Mouse (Mus musculus): Measurements from ENCODE around the gene Armc8. TPM values are rescaled to one million over a fixed set of nuclear protein-coding genes. Genes with fewer than 3 reads are reported as not detected.

Armc8 gene
- total and polyA plus RNA-seq, 2 experiments from 2014 or later = 75.4 to 75.9 TPM

GRCm38 (mm10) chr9:99464876-99465275, 103.8 kb downstream of the Armc8 start:
- no peaks in the 10 kb centered on the region for H3K36me3 ChIP-seq (ENCODE audit: insufficient read depth, low read length)
- no peaks in the 10 kb centered on the region for H3K9me3 ChIP-seq (ENCODE audit: low read length)
- no peak for DNase-seq (ENCODE audit: low spot score)
- H3K9ac ChIP-seq (replicated peaks; ENCODE audit: low read length, poor library complexity, severe bottlenecking) = no peak overlapping the region
- H3K27ac ChIP-seq (ENCODE audit: low read depth, low read length) = no peak overlapping the region
- no peak overlapping the region for H3K4me3 ChIP-seq (ENCODE audit: low read depth, low read length)
- no peaks in the 10 kb centered on the region for H3K27me3 ChIP-seq (ENCODE audit: insufficient read depth, low read length)
- no peak for ATAC-seq (ENCODE audit: low FRiP score)
- 84% methylated on average over 6 of the region's 6 CpGs for WGBS
- no peak for TF ChIP-seq CTCF (IDR thresholded peaks at IDR 0.05)
- 0 out of 2 replicates have a peak, but pooled peaks cover 2% of the 10 kb centered on the region for H3K4me1 ChIP-seq (ENCODE audit: insufficient read depth, low read length)
- H3K4me2 ChIP-seq (ENCODE audit: low read depth, low read length, poor library complexity, severe bottlenecking) = no peak overlapping the region

DNA sequence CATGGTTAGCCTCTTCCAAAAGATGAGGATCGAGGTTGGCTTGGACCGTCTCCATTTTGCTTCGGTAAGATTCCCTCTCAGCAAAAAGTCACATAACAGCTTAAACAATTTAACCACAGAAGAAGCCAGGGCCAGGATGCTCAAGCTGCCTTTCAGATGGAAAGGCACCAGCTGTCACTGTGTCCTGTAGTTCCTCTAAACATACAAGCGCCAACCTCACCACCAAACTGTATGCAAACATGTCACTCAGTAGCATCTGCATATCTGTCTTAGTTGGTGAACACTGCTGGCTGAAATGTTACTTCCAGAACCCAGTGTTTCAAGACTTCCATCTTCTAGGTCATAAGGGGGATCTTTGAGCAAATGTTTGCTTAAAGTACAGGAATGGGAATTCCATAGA, 109.0 kb downstream of the Armc8 start:
- no peak for ATAC-seq (ENCODE audit: low FRiP score)
- Histone ChIP-seq H3K27me3 (ENCODE audit: insufficient read depth, low read length) (no peaks in the 10 kb centered on the region), H3K27ac (ENCODE audit: low read depth, low read length) (no peak overlapping the region), H3K4me3 (ENCODE audit: low read depth, low read length) (no peak overlapping the region), H3K9me3 (ENCODE audit: low read length) (no peaks in the 10 kb centered on the region), H3K4me2 (ENCODE audit: low read depth, low read length, poor library complexity, severe bottlenecking) (no peak overlapping the region), H3K36me3 (ENCODE audit: insufficient read depth, low read length) (no peaks in the 10 kb centered on the region), H3K9ac (replicated peaks; ENCODE audit: low read length, poor library complexity, severe bottlenecking) (no peak overlapping the region), H3K4me1 (ENCODE audit: insufficient read depth, low read length) (no peaks in the 10 kb centered on the region)
- no peak for DNase-seq (ENCODE audit: low spot score)
- TF ChIP-seq CTCF (IDR thresholded peaks at IDR 0.05) = no peak
- WGBS = 91% methylated on average over 4 of the region's 4 CpGs

- no peak for DNase-seq (ENCODE audit: low spot score)
- Histone ChIP-seq H3K27me3 (ENCODE audit: insufficient read depth, low read length) (no peaks in the 10 kb centered on the region), H3K27ac (ENCODE audit: low read depth, low read length) (no peak overlapping the region), H3K4me3 (ENCODE audit: low read depth, low read length) (no peak overlapping the region), H3K9ac (replicated peaks; ENCODE audit: low read length, poor library complexity, severe bottlenecking) (no peak overlapping the region), H3K9me3 (ENCODE audit: low read length) (no peaks in the 10 kb centered on the region), H3K4me1 (ENCODE audit: insufficient read depth, low read length) (no peaks in the 10 kb centered on the region), H3K36me3 (ENCODE audit: insufficient read depth, low read length) (no peaks in the 10 kb centered on the region), H3K4me2 (ENCODE audit: low read depth, low read length, poor library complexity, severe bottlenecking) (no peak overlapping the region)
- no peak for ATAC-seq (ENCODE audit: low FRiP score)
- WGBS = 48% methylated on average over 12 of the region's 12 CpGs
- peak; percentile 66 for TF ChIP-seq CTCF (IDR thresholded peaks at IDR 0.05)
Observed at GRCm38 (mm10) chr9:99458529-99459208, 110.0 kb downstream of the Armc8 start.

GRCm38 (mm10) chr9:99454211-99454610, 114.5 kb downstream of the Armc8 start:
- Histone ChIP-seq H3K9me3 (ENCODE audit: low read length) (no peaks in the 10 kb centered on the region), H3K4me2 (ENCODE audit: low read depth, low read length, poor library complexity, severe bottlenecking) (no peak overlapping the region), H3K27me3 (ENCODE audit: insufficient read depth, low read length) (no peaks in the 10 kb centered on the region), H3K4me1 (ENCODE audit: insufficient read depth, low read length) (no peaks in the 10 kb centered on the region), H3K9ac (replicated peaks; ENCODE audit: low read length, poor library complexity, severe bottlenecking) (no peak overlapping the region), H3K4me3 (ENCODE audit: low read depth, low read length) (no peak overlapping the region), H3K27ac (ENCODE audit: low read depth, low read length) (no peak overlapping the region), H3K36me3 (ENCODE audit: insufficient read depth, low read length) (no peaks in the 10 kb centered on the region)
- no peak for TF ChIP-seq CTCF (IDR thresholded peaks at IDR 0.05)
- DNase-seq (ENCODE audit: low spot score) (no peak), ATAC-seq (ENCODE audit: low FRiP score) (no peak)
- 85% methylated on average over 4 of the region's 4 CpGs for WGBS

DNA sequence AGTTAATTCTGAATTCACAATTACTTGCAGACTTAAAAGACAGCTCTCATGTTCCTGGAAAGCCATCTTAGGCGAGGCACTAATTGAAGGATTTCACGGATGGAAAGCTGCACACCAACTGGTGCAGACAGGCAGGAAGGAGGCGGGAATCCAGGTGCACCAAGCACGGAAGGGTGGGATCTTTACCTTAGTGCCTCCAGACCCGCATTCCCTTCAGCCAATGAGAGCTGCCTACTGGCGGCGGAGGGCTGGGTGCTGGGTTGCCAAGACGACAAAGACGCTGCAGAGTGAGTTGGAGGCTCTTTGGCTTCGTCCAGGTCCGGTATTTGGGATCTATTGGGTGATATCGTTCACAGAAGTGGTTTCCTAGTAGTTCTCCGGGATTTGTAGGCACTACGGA, 117.5 kb downstream of the Armc8 start, which contains the start of gene Nme9:
Gene Nme9 (plus strand): TSS at position 315 of the 400 bp plus-strand sequence.
- no peaks in the 10 kb centered on the region for H3K4me1 ChIP-seq (ENCODE audit: insufficient read depth, low read length)
- no peaks in the 10 kb centered on the region for H3K9me3 ChIP-seq (ENCODE audit: low read length)
- 8% methylated on average over 14 of the region's 14 CpGs for WGBS
- H3K4me2 ChIP-seq (ENCODE audit: low read depth, low read length, poor library complexity, severe bottlenecking) = peak within 1 kb of the TSS; percentile 42
- DNase-seq (ENCODE audit: low spot score) = peak; percentile 55
- TF ChIP-seq CTCF (IDR thresholded peaks at IDR 0.05) = no peak
- no peaks in the 10 kb centered on the region for H3K27me3 ChIP-seq (ENCODE audit: insufficient read depth, low read length)
- 0 out of 2 replicates have a peak within 1 kb of the TSS, but pooled peaks have one; percentile 2 for H3K9ac ChIP-seq (replicated peaks; ENCODE audit: low read length, poor library complexity, severe bottlenecking)
- H3K27ac ChIP-seq (ENCODE audit: low read depth, low read length) = no peak within 1 kb of the TSS
- ATAC-seq (ENCODE audit: low FRiP score) = no peak
- no peaks in the 10 kb centered on the region for H3K36me3 ChIP-seq (ENCODE audit: insufficient read depth, low read length)
- peak within 1 kb of the TSS; percentile 17; the same call in 1 of the 2 replicates for H3K4me3 ChIP-seq (ENCODE audit: low read depth, low read length)

DNA sequence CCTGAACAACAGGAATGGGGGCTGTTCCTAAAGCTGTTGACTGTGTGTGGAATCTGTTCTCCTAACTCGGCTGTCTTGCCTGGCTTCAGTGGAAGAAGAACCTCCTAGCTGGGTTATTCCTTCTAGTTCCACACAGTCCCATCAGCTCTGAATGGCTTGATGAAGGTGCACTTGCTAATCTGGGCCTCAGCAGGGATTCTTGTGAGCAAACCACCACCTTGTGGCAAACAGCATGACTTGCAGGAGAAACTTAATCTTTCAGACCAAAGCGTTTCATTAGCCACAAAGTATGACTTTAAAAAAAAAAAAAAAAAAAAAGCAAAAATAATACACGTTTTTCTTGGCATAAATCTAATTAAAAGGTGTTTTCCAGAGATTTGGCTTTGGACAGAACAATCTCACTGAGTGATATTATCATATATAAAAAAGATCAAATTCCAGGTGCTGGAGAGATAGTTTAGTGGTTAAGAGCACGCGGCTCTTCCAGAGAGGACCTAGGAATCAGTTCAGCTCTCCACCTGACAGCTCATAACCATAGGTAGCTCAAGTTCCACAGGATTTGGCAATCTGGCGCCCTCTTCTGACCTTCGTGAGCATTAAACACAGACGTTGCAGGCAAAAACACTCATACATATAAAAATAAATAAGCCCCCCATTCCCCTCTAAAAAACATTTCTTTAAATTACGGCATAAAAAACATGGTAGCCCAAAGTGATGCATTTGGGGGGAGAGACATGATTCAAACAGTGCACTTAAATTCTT, 118.6 kb downstream of the Armc8 start:
- DNase-seq (ENCODE audit: low spot score) = peak; percentile 70
- Histone ChIP-seq H3K9ac (replicated peaks; ENCODE audit: low read length, poor library complexity, severe bottlenecking) (no peak overlapping the region), H3K4me3 (ENCODE audit: low read depth, low read length) (no peak overlapping the region), H3K4me1 (ENCODE audit: insufficient read depth, low read length) (no peaks in the 10 kb centered on the region), H3K27ac (ENCODE audit: low read depth, low read length) (no peak overlapping the region), H3K27me3 (ENCODE audit: insufficient read depth, low read length) (no peaks in the 10 kb centered on the region), H3K36me3 (ENCODE audit: insufficient read depth, low read length) (no peaks in the 10 kb centered on the region), H3K4me2 (ENCODE audit: low read depth, low read length, poor library complexity, severe bottlenecking) (no peak overlapping the region), H3K9me3 (ENCODE audit: low read length) (no peaks in the 10 kb centered on the region)
- TF ChIP-seq CTCF (IDR thresholded peaks at IDR 0.05) = peak; percentile 71
- no peak for ATAC-seq (ENCODE audit: low FRiP score)
- WGBS = 44% methylated on average over 9 of the region's 9 CpGs
